Mouse (Mus musculus) layer of hippocampus, adult 9-10 months (tissue): ENCODE measurements around the gene Pigl.
"Not testable (repeated sequence)": the region's sequence is repeated elsewhere in the genome, so short reads cannot be mapped to it uniquely, and the experiment has no call there.

Experiments
- DNase-seq: peaks from one replicate; pipeline ENCODE4 v3.0.0; 2022; ENCODE audit warnings: low spot score

The Pigl gene

DNA sequence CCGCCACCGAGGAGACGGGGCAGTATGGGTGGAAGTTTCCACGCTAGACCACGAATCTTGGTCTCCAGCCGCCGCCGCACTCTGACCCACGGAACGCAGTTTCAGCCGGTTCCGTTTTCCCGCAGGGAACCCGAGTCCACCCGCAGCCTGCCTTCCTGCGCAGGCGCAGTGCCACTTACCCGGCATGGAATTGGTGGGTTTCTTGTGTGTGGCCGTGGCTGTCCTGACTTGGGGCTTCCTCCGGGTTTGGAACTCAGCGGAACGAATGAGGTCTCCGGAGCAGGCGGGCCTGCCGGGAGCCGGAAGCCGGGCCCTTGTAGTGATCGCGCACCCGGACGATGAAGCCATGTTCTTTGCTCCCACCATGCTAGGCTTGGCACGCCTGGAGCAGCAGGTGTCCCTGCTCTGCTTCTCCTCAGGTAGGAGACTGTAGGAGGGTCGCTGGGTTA, at the start of gene Pigl, which contains the start of gene Ncor1:
Gene Pigl (plus strand): TSS at position 185 of the 449 bp plus-strand sequence.
Gene Ncor1 (minus strand): TSS at position 266 of the 449 bp plus-strand sequence.
- peak; percentile 63 for DNase-seq

DNA sequence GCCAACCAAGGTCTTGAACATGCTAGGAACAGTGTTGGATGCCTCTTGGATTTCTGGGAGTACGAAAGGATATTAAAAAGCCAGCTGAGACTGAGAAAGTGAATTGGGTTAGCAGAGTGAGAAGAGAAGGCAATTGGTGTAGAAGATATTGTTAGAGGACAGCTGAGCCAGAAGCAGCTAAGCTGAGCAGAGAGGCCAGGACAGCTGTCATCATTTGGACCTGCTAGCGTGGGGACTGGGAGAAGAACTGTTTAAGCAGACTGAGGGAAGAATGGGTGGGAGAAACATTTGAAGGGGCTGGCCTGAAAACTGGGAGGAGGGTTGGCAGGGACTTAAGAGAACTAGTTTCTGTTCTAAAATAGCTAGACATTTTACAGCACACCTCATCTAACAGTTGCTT, 49.4 kb upstream of the Pigl start:
- DNase-seq: no peak

GRCm38 (mm10) chr11:62409611-62410010, 48.6 kb upstream of the Pigl start:
- DNase-seq: no peak

GRCm38 (mm10) chr11:62415026-62415425, 43.2 kb upstream of the Pigl start:
- no peak for DNase-seq

GRCm38 (mm10) chr11:62424525-62424924, 33.7 kb upstream of the Pigl start:
- no peak for DNase-seq

GRCm38 (mm10) chr11:62426266-62426665, 32.0 kb upstream of the Pigl start:
- DNase-seq: no peak

DNA sequence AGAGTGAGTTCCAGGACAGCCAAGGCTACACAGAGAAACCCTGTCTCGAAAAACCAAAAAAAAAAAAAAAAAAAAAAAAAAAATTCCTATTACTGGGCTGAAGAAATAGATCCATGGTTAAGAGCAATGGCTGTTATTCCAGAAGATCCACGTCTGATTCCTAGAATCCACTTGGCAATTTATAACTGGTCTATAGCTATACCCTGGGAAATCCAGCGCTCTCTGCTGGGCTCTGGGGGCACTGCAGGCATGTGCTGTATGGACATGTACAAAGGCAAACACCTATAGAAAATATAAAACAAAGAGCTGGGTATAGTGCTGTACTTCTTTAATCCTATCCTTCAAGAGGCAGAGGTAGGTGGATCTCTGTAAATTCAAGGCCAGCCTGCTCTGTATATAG, 31.2 kb upstream of the Pigl start:
- no peak for DNase-seq

GRCm38 (mm10) chr11:62432211-62432610, 26.0 kb upstream of the Pigl start:
- DNase-seq: no peak

- no peak for DNase-seq
Observed at GRCm38 (mm10) chr11:62440670-62441315, 17.5 kb upstream of the Pigl start.

GRCm38 (mm10) chr11:62445799-62446198, 12.5 kb upstream of the Pigl start:
- no peak for DNase-seq

- DNase-seq: no peak
Observed at GRCm38 (mm10) chr11:62448971-62449370, 9.3 kb upstream of the Pigl start.

DNA sequence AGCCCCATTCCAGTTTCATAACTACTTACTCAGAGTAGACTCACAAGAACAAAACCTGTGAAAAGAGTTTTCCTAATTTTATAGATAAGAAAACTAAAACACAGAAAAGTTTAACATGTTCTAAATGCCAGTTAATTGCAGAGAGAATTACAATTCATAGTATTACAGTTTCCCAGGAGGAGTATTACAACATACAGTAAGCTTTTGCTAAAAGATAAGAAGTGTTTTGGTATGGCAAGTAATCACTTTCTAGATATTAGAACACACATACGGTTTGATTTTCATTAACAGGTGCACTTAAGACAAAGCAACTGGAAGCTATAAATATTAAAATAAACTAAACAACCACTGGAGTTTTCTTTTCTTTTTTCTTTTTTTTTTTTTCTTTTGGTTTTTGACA, 3.1 kb upstream of the Pigl start:
- no peak for DNase-seq

- DNase-seq: no peak
Observed at GRCm38 (mm10) chr11:62456021-62456482, 2.2 kb upstream of the Pigl start.

DNA sequence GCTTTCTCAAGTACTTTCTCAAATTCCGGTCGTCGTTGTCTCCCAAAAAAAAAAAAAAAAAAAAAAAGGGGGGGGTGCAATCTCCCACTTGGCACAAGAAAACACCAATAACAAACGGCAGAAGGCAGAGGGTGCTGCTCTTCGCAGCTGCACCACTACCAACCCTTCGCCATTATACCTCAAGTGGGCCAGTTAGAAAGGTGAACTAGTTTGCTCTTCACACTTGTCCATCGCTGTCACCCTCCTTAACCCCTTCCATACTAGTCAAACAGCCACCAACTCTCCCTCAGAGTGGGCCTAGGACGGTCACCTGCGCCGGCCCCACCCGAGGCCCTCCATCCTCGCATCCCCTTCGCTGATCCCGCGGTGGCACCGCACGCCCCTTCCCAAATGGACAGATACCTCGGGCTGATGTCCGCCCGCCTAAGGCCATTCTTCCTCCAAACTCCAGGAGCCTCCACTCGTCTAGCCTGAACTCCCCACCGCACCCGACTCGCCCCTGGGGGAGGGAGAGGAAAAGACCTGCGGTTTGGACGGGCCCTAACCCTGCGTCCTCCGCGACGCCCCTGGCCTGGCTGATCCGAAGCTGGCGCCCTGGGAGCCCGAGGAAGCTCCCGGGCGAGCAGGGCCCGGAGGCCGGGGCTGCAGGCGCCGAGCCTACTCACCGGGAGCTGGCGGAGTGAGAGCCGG, 1.6 kb upstream of the Pigl start:
- DNase-seq: no peak

DNA sequence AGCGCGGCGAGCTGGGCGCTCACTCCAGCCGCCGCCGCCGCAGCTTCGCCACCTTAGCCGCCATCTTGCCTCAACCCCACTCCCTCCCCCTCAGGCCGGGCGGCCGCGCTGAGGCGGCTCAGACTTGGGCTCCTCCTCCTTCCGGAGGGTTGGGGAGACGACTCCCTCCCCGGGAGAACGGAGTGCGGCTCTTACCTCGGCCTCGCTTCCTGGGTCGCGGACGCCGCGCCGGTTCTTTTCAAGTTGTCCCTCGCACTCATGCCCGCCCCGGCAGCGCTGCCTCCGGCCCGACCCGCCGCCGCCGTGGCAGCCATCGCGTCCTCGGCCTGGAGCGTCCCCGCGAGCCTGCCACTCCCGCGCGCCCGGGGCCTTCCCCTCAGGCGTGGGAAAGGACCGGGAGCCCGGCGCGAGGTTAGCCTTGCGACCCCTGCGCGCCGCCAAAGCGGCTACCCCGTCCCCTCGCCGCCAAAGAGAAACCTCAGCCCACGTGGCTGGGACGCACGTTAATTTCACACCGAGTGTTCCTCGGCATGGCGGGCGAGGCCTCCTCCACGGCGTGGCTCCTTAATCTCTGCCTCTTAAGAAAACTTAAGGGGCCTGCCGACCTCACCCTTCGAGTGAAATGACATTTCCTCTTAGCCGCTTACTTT, 894 bp upstream of the Pigl start:
- peak; percentile 38 for DNase-seq

DNA sequence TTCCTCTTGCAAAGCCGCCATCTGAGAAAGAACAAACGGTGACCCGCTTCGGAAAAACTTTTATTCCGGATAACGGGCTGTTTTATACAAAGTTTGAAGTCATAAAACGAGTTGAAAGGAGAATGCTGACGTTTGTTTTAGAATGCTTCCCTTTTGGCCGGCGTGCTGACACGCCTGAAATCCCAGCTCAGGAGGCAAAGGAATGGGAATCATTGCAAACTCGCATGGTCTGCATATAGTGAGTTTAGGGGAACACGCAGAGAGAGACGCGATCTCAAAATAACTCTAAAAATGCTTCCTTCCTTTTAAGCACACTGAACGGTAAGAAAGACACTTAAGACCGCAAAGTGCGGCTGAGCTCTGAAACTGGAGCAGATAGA, 379 bp upstream of the Pigl start:
- no peak for DNase-seq

DNA sequence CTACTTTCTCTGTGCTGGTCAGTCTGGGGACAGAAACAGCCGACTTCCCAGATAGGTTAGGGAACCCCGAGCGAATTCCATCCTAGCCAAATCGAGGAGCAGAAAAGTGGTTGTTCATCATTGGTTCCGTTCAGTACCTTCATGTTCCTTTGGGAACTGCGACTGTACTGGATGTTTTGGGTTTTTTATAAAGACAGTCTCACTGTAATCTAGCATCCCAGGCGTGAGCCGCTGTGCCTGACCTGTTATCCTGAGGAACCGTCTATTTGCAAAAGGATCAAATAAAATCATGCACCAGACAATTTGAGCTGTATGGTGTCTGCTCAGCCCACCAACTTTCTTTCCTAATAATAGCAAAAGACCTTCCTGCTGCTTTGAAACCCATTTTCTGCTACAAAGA, 520 bp downstream of the Pigl start:
- DNase-seq: no peak

DNA sequence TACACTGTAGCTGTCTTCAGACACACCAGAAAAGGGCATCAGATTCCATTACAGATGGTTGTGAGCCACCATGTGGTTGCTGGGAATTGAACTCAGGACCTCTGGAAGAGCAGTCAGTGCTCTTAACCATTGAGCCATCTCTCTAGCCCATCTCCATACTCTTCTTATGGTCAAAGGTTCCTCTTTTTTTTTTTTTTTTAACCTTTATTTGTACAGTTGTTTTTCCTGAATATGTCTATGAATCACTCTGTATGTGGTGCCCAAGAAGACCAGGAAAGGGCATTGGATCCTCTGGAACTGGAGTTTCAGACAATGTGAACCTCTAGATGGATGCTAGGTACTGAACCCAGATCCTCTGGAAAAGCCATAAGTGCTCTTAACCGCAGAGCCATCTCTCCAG, 4.3 kb downstream of the Pigl start:
- DNase-seq: not testable (repeated sequence)

- no peak for DNase-seq
Observed at GRCm38 (mm10) chr11:62463225-62463915, 5.1 kb downstream of the Pigl start.

- no peak for DNase-seq
Observed at GRCm38 (mm10) chr11:62464696-62465095, 6.4 kb downstream of the Pigl start.

- no peak for DNase-seq
Observed at GRCm38 (mm10) chr11:62465849-62466248, 7.6 kb downstream of the Pigl start.

GRCm38 (mm10) chr11:62466546-62466945, 8.3 kb downstream of the Pigl start:
- no peak for DNase-seq
